Mouse (Mus musculus) B cell, adult 2 months (primary cell): ENCODE measurements around the gene Rad18.
"Not testable (repeated sequence)": the region's sequence is repeated elsewhere in the genome, so short reads cannot be mapped to it uniquely, and the experiment has no call there.

ENCODE experiments used
- DNase-seq, 2 experiments: peaks; one replicate each; pipeline ENCODE4 v3.0.0; 2022

Rad18 gene

DNA sequence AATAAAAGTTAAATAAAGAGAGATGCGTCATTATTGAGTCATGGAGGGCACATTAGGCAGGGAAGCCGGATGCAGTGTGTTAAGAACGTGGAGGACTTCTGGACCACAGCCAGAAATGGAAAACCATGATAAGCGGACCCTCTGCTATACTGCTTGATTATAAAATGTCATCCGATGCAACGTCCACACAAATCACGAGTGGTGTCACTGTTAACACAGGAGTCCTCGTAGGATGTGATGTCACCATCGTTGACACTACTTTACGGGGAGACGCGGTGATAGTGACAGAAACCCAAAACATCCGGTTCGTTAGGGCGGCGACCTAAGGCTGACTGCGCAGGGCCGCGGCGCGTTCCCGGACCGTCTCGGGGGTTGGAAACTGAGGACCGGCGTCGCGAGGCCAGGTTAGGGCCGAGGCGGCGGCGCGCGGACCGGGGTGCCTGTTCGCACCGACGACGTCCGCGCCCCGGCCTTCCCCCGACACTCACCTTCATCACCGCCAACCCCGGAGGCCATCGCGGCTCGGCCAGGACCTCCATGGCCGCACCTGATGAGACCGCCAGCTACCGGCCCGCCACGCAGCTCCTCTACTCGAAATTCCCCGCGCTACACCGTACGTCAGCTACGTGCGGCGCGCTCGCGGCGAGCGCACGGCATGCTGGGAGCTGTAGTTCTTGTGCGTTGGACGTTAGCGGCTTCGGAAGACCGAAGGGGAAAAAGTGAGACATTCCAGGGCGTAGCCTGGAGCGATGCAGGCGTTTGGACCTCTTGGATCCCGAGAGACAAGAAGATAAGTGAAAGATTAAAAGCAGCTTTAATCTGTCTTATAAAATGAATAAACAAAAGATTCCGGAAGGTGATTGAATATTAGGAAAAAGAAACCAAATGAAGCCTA, at the start of gene Rad18:
Gene Rad18 (minus strand): TSS at position 631 of the 895 bp plus-strand sequence.
- peak; percentile 87 to 88 for DNase-seq

DNA sequence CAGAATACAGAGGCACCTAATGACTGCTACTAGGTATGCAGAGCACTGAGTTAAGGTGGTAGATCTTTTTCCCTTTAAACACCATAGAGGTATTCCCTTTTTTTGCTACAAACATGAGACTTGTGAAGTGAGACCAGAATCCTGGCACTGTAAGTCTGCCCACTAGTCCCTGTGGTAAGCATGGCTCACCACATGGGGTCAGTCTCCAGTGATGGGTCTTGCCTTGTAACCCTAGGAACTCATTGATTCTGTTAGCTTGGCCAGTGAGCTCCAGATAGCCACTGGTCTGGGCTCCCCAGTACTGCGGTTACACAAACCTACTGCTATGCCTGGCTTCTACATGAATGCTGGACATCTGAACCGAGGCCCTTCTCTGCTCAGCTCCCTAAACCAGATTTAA, 45.8 kb upstream of the Rad18 start:
- no peak for DNase-seq

DNA sequence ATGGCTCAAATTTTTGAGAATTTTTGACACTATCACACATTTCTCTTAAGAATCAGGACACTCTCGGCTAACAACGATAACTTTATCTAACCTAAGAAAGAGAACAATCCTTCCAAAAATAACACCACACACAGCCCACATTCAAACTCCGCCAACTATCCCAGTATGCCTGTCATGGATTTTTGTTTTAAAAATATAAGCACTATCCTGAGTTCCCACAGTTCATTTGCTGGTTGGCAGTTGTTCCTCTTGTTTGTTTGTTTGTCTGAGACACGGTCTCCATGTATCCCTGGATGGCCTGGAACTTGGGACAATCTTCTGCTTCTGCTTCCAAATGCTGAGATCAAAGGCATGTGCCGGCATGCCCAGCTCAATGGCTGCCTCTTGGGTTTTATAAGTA, 45.3 kb upstream of the Rad18 start:
- DNase-seq, result no peak

DNA sequence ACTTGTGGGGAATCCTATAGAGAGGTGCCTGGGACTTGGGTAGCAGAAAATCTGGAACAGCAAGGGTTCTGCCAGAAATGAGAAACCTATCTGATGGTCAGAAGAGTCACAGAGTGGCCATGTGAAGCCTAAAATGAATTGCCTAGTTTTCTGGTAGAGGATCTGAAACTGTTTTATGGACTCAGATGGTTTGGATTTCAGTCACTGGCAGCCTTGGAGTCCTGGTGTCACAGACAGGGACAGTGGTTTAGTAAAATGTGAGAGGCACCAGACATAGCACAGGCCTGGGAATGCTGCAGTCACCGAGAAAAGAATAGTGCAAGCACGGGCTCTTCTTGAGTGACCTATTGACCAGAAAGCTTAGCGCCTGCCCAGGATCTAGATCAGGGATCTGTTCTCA, 43.1 kb upstream of the Rad18 start:
- DNase-seq, result no peak

DNA sequence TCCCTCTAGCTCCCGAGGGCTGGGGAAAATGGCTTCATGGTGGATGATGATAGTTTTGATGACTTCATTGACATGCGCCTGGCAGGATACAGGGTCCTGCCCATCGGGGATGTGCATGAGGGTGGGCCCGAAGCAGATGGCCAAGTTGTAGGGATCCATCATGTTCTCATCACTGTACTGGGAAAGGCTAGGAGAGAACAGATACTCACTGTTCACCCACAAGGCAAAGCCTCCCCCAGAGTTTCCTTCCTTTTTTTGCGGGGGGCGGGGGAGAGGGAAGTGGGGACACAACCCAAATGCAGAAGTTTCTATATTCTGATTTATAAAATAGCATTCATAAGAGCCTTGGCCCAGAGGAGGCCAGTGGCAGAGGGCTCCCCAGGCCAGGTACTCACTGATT, 42.4 kb upstream of the Rad18 start:
- peak; percentile 2 to 5 for DNase-seq

DNA sequence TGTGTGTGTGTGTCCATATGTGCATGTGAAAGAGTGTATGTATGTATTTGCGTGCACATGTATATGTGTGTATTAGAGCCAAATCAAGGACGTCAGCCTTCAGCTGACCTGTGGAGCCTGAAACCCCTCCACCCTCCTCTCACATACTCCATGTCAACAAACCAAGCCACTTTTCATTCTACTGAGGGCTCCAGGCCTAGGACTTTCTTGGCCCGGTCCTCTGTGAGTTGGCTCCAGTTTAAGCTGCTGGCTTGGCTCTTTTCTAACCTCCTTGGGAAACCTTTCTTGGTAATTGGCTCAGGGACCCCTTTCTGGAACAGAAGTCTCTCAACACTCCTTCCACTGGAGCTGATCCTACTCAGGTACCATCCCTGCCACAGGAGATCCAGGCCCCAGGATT, 40.0 kb upstream of the Rad18 start:
- no peak for DNase-seq

DNA sequence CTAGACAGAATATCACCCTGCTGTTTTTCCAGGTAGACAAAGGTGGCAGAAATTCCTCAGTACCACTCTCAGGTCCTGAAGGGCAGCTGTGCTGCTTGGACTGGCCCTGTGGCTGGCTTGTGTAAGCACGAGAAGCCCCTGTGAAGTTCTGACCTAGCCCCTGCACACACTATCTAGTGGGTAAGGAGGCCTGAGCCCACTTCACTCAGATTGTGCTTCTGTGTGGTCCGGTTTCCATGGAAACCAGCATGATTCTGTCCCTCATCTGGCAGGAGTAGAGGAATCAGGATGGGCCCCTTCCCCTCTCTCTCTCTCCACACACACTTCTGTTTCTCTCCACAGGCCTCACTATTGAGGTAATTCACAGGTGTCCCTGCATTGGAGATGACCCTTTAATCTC, 38.6 kb upstream of the Rad18 start:
- DNase-seq, result no peak

DNA sequence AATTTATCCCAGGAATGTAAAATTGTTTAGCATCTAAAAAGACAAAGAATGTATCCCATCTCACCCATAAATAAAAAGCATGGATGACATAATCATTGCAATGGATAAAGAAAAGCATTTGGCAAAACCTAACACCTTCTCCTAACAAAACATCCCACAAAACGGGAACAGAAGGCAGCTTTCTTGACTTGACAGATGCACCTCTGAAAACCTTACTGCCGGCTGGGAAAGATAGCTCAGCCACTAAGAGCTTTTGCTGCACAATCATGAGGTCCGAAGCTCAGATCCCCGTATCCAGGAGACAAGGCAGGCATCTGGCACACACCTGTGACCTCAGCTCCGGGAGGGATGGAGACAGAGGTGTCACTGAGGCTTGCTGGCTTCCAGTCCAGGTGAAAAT, 37.5 kb upstream of the Rad18 start:
- no peak for DNase-seq

DNA sequence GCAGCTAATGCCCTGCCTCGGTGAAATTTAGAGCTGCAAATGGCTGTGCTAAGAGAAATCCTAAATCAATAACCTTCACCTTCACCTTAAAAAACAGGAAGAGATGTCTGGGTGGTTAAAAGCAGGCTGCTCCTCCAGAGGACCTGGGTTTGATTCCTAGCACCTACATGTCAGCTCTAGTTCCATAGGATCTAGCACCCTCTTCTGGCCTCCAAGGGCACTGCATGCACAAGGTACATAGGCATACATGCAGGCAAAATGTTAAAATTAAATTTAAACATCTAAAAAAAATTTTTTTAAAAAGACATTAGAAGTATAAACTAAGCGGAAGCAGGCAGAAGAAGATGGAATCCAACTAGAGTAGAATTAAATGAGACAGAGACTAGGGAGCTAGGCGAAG, 35.9 kb upstream of the Rad18 start:
- DNase-seq, result no peak

DNA sequence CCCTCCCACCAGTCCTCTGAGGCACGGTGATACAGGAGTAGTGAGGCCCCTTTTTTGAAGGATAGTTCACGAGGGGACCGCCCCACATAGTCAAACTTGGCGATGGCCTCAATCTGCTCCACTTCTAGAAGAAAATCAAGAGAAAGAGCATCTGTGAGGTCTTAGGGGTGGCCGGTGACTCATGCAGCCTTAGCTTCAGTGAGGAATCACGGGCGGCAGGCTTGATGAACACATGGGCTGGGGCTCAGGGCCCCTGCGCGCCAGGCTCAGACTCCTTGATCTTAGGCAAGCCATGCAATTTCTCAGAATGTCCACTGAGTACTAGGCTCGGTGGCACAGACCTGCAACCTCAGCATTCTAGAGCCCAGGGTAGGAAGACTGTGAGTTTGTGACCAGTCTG, 34.9 kb upstream of the Rad18 start:
- DNase-seq, result no peak

DNA sequence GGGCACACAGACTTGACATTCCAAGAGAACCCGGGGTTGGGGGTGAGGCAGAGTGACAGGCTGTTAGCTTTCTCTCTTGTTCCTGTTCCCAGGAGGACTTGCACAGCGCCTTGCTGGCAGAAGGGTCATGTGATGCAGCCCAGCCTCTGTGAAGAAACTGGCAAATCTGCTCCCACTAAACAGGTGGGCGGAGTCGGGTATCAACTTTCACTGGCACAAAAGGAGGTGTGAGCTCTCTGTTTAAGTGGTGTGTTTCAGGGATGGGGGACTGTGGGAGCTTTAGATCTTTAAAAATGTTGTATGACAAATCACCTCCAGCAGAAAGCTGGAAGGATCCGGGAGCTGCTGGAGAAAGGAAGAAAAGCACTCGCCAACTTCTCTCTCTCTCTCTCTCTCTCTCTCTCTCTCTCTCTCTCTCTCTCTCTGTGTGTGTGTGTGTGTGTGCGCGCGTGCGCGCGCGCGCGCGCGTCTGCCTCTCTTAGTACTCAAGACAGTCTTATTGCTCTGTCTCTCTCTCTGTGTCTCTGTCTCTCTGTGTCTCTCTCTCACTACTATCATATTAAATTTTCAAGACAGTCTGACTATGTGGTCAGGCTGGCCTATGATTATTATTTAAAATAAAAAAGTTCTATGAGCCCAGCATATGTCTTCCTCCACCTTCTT, 32.4 kb upstream of the Rad18 start:
- DNase-seq, result no peak

DNA sequence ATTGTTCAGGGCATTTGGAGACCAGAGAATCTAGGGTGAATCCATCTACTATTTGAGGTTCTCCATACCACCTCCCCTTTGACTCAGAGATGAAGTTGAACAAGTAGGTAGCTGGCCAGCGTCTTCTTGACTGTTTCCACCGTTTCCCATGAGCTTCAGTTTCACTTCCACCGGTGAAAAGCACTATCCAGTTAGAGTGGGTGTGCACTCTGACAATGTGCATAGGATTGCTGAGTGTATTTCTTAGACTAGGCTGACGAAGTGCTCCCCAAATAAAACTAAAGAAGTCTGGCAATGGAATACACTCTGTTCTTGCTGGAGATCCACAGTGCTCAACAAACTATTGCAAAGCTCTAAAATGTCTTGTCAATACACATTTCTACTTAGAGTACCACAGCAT, 29.0 kb upstream of the Rad18 start:
- no peak for DNase-seq

DNA sequence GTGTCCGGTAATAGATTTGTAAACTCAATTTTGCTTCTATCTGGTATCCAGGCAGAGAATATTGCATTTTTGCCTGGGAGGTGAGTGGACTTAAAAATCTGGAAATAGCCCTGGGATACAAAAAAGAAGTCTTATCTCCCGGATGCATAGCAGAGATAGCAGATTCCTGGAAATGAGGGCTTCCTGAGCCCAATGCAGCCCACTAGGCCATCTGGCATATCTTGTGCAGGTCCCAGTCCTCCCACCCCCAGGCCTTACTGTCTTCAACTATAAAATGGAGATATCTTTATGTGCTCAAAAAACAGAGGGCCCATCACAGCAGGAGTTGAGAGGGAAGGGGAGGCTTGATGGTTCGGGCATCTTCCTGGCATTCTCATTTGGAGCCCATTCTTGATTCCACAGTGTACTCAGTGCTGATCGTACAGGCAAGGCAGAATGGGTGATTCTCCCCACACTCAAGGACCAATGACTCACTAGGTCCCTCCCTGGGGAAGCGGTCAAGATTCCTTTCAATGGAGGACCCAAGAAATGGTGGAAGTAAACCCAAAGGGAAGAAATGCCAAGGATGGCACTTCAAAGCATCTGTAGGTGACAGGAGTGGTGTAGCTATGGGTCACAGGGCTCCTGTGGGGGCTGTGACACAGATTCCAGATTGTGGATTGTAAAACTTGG, 24.1 kb upstream of the Rad18 start:
- DNase-seq, result no peak

DNA sequence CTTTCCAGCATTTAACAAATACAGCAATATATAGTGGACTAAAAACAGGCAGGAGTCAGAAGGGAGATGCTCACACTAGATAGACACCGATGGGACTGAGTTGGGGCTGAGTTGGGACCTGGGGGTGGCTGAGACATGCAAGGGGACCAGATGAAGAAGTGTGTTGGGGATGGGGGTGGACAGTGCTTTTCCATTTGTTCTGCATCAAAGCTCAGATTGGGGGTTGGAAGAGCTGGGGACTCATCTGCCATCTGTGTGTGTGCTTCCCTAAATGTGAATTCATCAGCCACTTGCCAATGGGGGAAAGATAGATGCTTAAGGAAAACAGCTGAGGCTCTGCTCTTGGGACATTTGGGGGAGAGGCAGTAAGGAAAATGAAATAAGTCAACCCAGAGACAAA, 23.5 kb upstream of the Rad18 start:
- DNase-seq, result no peak

DNA sequence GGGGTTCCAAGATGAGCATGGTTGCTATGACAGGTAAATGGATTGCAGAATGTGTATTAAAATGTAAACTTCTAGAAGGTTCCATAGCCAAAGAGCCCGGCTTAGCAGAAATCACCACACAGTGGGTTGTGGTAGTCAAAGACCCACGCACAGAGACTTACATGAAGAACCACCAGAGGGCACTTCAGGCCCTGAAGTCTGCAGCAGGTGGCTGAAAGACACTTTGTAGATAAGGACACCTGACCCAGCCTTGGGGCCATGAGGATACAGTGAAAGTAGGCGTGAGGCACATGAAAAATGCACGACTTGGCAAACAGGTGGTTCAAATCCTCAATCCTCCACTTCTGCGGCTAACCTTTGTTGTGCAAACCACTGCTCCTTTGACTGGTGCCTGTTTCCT, 20.7 kb upstream of the Rad18 start:
- peak; percentile 17 to 23 for DNase-seq

DNA sequence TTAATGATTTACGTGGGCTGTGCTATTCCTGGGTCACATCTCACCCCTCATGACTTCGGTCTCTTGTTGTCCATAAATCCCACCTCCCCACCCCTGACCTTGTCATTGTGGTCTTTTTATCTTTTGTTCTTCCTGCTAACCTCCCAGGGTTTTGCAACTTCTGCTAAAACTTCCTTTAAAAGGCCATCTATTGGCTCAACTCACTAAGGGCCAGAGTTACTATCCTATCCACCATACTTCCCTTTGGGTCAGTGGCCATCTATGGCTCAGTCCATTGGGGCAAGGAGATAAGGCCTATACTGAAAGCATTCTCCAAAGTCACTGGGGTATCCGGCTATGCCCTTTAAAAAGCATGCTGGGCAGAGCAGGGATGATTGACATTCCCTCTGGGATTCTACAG, 17.5 kb upstream of the Rad18 start:
- DNase-seq, result no peak

DNA sequence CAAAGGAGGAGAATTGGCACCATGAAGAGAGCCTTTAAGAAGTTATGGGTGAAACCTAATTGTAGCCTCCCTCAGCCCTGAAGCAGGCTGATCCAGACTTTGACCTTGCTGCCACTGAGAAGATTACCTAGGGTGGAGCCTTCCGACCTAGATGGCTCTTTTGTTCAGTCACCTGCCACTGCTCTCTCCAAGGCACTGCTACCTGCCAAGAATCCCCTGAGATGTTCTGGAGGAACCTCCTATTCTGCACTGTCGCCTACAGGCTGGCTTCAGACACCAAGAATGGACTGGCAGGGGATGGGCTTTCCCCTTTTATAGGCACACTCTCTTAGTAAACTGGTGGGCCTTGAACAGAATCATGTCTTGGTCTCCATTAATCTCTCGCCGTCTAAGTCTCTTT, 5.8 kb upstream of the Rad18 start:
- DNase-seq, result not testable (repeated sequence)

DNA sequence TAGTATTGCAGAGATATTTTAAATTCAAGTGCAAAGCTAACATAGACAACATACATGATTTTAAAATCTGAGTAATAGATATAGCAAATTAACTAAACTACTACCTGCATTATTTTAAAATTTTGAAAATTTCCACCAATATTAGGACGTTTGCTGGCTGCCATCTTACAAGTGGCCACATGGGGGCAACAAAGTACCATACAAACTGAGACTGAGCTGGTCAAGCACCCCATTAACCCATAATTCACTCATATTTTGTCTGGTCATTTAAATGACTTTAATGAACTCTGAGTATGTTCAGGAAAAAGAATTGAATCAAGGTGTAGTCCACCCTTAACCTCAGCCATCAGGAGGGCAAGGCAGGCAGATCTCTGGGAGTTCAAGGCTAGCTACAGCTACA, 3.9 kb upstream of the Rad18 start:
- peak; percentile 75 to 76 for DNase-seq

DNA sequence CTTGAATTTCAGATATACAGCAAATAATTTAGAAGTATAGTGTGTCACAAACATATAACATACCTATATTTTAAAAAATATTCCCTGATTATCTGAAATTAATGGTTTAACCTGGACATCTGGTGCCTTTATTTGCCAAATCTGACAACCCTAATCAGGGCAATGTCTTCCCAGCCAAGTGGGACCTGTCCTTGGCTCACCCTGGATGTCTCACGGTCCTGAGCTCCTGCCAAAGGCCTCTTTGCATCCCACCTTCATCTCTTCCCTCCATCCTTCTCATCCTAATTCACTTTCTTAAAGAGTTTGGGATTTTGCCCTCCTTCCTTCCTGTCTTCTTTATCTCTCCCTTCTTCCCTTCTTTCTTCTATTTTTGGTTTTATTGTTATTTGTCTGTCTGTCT, 2.6 kb upstream of the Rad18 start:
- no peak for DNase-seq

DNA sequence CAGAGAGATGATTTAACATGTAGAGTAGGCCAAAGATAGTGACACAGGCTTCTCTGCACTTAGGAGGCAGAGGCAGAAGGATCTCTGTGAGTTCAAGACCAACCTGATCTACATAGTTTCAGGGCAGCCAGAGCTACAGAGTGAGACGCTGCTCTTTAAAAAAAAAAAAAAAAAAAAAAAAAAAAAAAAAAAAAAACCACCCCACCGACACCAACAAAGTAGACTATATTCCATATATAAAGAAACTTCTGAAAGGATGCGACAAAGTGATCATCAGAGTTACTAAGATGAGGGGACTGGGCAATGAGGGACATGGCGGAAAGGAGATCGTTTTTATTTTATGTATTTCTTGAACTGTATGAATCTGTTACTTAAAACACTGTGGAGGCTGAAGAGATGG, 2.0 kb downstream of the Rad18 start:
- DNase-seq, result no peak

DNA sequence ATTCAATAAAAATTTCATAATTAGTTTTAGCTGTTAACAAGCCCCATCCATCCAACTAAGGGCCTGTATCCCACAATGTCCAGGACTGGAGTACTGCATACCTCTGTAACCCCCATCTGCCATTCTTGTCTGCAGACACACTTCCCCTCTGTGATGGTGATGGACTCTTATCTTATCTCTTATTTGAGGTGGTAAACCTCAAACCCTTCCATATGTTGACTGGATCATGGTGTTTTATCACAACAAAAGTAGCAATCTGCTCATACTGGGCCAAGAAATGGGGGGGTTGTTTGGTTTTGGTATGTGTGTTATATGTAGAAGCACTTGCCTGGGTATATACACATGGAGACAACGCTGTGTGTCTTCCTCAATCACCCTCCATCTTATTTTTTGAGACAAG, 5.0 kb downstream of the Rad18 start:
- DNase-seq, result no peak

DNA sequence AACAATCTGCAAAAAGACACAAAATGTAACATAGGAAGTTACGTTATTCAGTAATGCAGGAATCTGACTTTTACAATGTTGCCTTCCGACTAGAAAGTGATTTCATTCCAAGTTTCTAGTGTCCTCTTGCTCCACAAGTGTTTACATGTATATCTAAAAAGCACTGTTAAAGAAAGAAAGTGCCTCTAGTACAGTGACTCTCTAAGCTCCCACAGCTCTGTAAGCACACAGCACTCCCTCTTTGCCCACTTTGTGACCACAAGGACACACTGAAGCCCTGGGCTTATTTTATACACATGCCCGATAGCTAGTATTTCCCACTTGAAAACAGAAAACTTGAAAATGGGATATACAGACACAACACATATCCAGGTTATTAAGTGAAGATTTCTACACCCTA, 8.5 kb downstream of the Rad18 start:
- DNase-seq, result no peak

DNA sequence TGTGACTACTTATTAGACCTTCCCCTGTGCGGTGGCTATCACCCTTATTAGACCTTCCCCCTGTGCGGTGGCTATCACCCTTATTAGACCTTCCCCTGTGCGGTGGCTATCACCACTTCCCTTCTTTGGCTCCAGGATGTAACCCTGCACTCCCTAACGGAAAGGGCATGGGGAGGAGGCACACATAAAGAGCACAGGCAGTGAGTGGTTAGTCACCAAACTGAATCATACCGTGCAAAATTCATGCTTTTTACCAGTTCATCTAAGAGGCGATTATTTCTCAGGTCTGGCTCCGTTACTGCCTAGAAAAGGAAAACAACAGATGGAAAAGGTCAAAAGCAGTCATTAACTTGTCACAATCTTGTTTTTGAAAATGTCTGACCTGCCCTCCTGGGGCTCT, 10.0 kb downstream of the Rad18 start:
- no peak for DNase-seq

DNA sequence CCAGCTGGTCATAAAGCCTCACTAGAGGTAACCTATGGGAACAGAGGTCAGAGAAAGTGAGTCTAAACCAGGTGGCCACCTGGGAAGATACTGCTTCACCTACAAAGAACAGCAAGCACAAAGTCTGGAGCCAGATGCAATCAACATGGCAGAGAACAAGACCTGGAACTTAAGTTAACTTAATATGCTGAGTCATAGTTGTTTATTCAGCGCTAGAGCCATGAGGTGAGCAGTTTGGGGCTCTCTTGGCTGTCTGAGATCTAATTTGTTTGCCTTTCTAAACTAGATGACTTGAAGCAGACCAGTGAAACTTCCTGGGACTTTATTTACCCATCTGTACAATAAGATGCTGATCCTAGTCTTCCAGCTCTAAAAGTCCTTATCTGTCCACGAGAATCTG, 12.4 kb downstream of the Rad18 start:
- no peak for DNase-seq
